Mouse (Mus musculus) forebrain, embryonic 13.5 days (tissue): Measurements from ENCODE around the gene Ccdc151. TPM values are rescaled to one million over a fixed set of nuclear protein-coding genes. Genes with fewer than 3 reads are reported as not detected.

Experiments used
- ATAC-seq: fragments of 200-750 bp; cut with Nextera tagmentation; 2 replicates; pipeline ENCODE4 v1.8.0; 2017
- H3K27ac ChIP-seq: fragments of 300-500 bp; sonication (generic); 2 replicates; pipeline ENCODE4 v1.5.1; 2015; ENCODE audit warnings: inconsistent platforms, mild to moderate bottlenecking, moderate library complexity
- H3K27me3 ChIP-seq: fragments of 300-500 bp; sonication (generic); 2 replicates; pipeline ENCODE4 v1.6.1; 2015; ENCODE audit warnings: mild to moderate bottlenecking, inconsistent platforms
- H3K36me3 ChIP-seq: fragments of 300-500 bp; sonication (generic); 2 replicates; pipeline ENCODE4 v1.6.1; 2015; ENCODE audit warnings: mild to moderate bottlenecking, inconsistent platforms; ENCODE audit not compliant: poor library complexity, severe bottlenecking
- H3K4me1 ChIP-seq: fragments of 300-500 bp; sonication (generic); 2 replicates; pipeline ENCODE4 v1.6.1; 2015; ENCODE audit warnings: inconsistent platforms
- H3K4me2 ChIP-seq: fragments of 300-500 bp; sonication (generic); 2 replicates; pipeline ENCODE4 v1.6.1; 2015; ENCODE audit warnings: inconsistent platforms, mild to moderate bottlenecking, moderate library complexity
- H3K4me3 ChIP-seq: fragments of 300-500 bp; sonication (generic); 2 replicates; pipeline ENCODE4 v1.5.1; 2015; ENCODE audit warnings: mild to moderate bottlenecking, inconsistent platforms
- H3K9ac ChIP-seq: fragments of 300-500 bp; sonication (generic); 2 replicates; pipeline ENCODE4 v1.6.1; 2015; ENCODE audit warnings: mild to moderate bottlenecking, inconsistent platforms
- H3K9me3 ChIP-seq: fragments of 300-500 bp; sonication (generic); replicated peaks from 2 replicates; pipeline ENCODE4 v1.6.1; 2016; ENCODE audit warnings: inconsistent platforms
- WGBS: fragments of 180-500 bp; shearing (Covaris S2); methylation state at CpG from one replicate; pipeline ENCODE4 v1.1.7; 2015; 5-methylcytosine and 5-hydroxymethylcytosine counted together
- polyA plus RNA-seq: library from polyadenylated mRNA; unstranded; fragments of >200 nt; fragmentation: Nextera tagmentation; extraction: Ambion mirVana; gene quantifications from 2 replicates; pipeline ENCODE4 v1.2.1, GENCODE M21; 2015

The Ccdc151 gene
- polyA plus RNA-seq, 1 experiment from 2014 or later: 4.0 TPM

GRCm38 (mm10) chr9:22030386-22030785 lies 28.0 kb upstream of the Ccdc151 start:
- H3K4me3 ChIP-seq: no peak overlapping the region
- WGBS: 94% methylated on average over 9 of the region's 9 CpGs
- H3K4me1 ChIP-seq: peaks cover 25% of the 10 kb centered on the region
- no peak overlapping the region for H3K4me2 ChIP-seq
- H3K36me3 ChIP-seq: peaks cover 96% of the 10 kb centered on the region
- no peaks in the 10 kb centered on the region for H3K9me3 ChIP-seq
- H3K27ac ChIP-seq: no peak overlapping the region
- H3K9ac ChIP-seq: no peak overlapping the region
- no peak for ATAC-seq
- no peaks in the 10 kb centered on the region for H3K27me3 ChIP-seq

GRCm38 (mm10) chr9:22028467-22028866 lies 26.0 kb upstream of the Ccdc151 start:
- Histone ChIP-seq H3K4me3 (no peak overlapping the region), H3K27ac (no peak overlapping the region), H3K4me1 (peaks cover 17% of the 10 kb centered on the region), H3K4me2 (no peak overlapping the region), H3K36me3 (peaks cover 96% of the 10 kb centered on the region), H3K27me3 (no peaks in the 10 kb centered on the region), H3K9ac (no peak overlapping the region), H3K9me3 (no peaks in the 10 kb centered on the region)
- 18% methylated on average over 7 of the region's 7 CpGs for WGBS
- no peak for ATAC-seq

GRCm38 (mm10) chr9:22024592-22024991 lies 22.2 kb upstream of the Ccdc151 start:
- no peak overlapping the region for H3K4me3 ChIP-seq
- H3K4me1 ChIP-seq: peaks cover 17% of the 10 kb centered on the region
- H3K27me3 ChIP-seq: no peaks in the 10 kb centered on the region
- H3K4me2 ChIP-seq: no peak overlapping the region
- H3K36me3 ChIP-seq: peaks cover 80% of the 10 kb centered on the region
- ATAC-seq: no peak
- no peaks in the 10 kb centered on the region for H3K9me3 ChIP-seq
- 63% methylated on average over 8 of the region's 8 CpGs for WGBS
- no peak overlapping the region for H3K27ac ChIP-seq
- H3K9ac ChIP-seq: no peak overlapping the region

DNA sequence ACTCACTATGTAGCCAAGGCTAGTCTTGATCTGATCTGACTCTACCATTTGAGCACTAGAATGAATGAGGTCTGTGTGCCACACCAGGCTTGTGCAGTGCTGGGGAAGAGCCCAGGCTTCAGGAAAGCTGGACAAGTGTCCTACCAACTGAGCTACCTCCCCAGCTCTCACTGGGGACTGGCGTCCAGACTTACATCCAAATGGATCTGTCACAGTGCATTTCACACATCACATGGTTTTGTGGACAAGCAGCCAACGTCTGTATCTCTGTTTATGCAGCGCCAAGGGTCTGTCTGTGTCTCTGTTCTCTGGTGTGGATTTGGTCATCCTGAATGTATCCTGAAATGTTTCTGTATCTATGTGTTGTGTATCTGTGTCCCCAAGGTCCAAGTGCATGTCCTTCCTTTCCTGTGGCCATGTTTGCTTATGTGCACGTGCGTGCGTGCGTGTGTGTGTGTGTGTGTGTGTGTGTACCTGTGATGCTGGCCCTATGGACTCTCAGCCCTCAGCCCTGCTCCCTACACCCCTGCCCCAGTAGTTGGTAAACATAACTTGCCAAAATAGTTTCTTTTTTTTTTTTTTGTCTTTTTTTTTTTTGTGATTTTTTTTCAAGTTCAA lies 14.9 kb upstream of the Ccdc151 start:
- no peak overlapping the region for H3K27ac ChIP-seq
- H3K4me3 ChIP-seq: no peak overlapping the region
- H3K36me3 ChIP-seq: peaks cover 74% of the 10 kb centered on the region
- H3K4me1 ChIP-seq: no peaks in the 10 kb centered on the region
- H3K9ac ChIP-seq: no peak overlapping the region
- no peak for ATAC-seq
- WGBS: 83% methylated on average over 7 of the region's 7 CpGs
- no peak overlapping the region for H3K4me2 ChIP-seq
- H3K27me3 ChIP-seq: no peaks in the 10 kb centered on the region
- H3K9me3 ChIP-seq: no peaks in the 10 kb centered on the region

DNA sequence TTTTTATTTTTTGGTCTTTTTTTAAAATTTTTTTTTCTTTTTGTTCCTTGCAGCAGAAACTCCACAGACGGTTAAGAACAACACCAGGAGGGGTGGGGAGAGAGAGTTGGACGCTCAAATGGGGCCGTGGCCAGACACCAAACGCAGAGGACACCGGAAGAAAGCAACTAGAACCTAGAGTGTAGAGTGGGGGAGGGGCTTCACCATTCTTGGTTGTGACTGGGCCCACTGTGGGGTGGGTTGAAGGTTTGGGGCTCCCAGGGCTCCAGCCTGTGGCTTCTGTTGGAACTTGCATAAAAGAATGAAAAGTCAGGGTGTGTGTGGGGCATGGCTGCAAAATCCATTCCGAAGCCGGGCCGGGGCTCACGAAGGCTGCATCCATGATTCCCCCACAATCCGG lies 13.8 kb upstream of the Ccdc151 start:
- H3K4me1 ChIP-seq: no peaks in the 10 kb centered on the region
- H3K4me2 ChIP-seq: no peak overlapping the region
- 65% methylated on average over 10 of the region's 10 CpGs for WGBS
- H3K9me3 ChIP-seq: no peaks in the 10 kb centered on the region
- no peak overlapping the region for H3K27ac ChIP-seq
- H3K4me3 ChIP-seq: no peak overlapping the region
- ATAC-seq: no peak
- H3K9ac ChIP-seq: no peak overlapping the region
- H3K27me3 ChIP-seq: no peaks in the 10 kb centered on the region
- H3K36me3 ChIP-seq: peaks cover 82% of the 10 kb centered on the region

GRCm38 (mm10) chr9:22012731-22013130 lies 10.3 kb upstream of the Ccdc151 start:
- no peak overlapping the region for H3K27ac ChIP-seq
- no peak overlapping the region for H3K4me3 ChIP-seq
- WGBS: 90% methylated on average over 13 of the region's 13 CpGs
- no peaks in the 10 kb centered on the region for H3K9me3 ChIP-seq
- no peaks in the 10 kb centered on the region for H3K27me3 ChIP-seq
- no peak overlapping the region for H3K4me2 ChIP-seq
- no peak overlapping the region for H3K9ac ChIP-seq
- no peaks in the 10 kb centered on the region for H3K4me1 ChIP-seq
- peak; percentile 23 for ATAC-seq
- peaks cover 94% of the 10 kb centered on the region for H3K36me3 ChIP-seq

GRCm38 (mm10) chr9:22011055-22011454 lies 8.6 kb upstream of the Ccdc151 start:
- H3K27ac ChIP-seq: no peak overlapping the region
- WGBS: 87% methylated on average over 5 of the region's 5 CpGs
- peak; percentile 22; the same call in 1 of the 2 replicates for ATAC-seq
- no peak overlapping the region for H3K9ac ChIP-seq
- H3K4me2 ChIP-seq: no peak overlapping the region
- no peaks in the 10 kb centered on the region for H3K9me3 ChIP-seq
- no peak overlapping the region for H3K4me3 ChIP-seq
- H3K27me3 ChIP-seq: no peaks in the 10 kb centered on the region
- H3K4me1 ChIP-seq: 0 out of 2 replicates have a peak, but pooled peaks cover 2% of the 10 kb centered on the region
- H3K36me3 ChIP-seq: peaks cover 96% of the 10 kb centered on the region

DNA sequence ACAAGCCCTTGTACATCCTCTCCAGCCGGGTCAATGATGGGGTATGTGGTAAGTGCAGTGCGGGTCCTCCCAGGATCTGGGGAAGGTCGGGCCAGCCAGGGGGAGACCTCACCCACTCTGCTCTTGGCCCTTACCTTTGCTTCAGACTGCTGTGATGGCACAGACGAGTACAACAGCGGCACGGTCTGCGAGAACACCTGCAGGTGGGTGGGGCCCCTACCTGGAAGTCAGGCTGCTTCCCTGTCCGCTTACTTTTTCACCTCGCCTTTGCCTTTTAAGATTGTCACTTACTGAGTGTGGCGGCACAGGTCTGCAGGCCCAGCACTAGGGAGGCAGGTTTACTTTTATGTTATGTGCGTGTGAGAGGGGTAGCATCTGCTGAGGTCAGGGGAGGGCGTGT lies 2.1 kb upstream of the Ccdc151 start:
- Histone ChIP-seq H3K9me3 (no peaks in the 10 kb centered on the region), H3K36me3 (peaks cover 57% of the 10 kb centered on the region), H3K9ac (no peak overlapping the region), H3K27me3 (no peaks in the 10 kb centered on the region), H3K4me1 (peaks cover 37% of the 10 kb centered on the region), H3K4me2 (0 out of 2 replicates have a peak overlapping the region, but pooled peaks have one; percentile 1), H3K4me3 (0 out of 2 replicates have a peak overlapping the region, but pooled peaks have one; percentile 67), H3K27ac (no peak overlapping the region)
- ATAC-seq: no peak
- WGBS: 91% methylated on average over 12 of the region's 12 CpGs

DNA sequence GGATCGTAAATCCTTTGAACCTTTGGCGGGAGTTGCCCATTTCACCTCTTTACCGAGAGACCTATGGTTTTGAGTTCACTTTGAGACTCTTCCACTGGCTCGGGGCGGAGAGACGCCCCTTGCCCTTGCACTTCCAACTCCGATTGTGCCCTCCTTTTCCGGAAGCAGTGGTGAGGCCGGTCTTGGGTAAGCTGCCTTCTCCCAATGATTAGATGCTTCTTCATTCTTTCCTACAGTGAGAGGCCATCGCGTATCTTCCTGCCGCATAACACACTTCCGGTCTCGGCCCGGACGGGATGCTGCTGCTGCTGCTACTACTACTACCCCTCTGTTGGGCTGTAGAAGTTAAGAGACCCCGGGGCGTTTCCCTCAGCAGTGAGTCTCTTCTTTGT lies 725 bp upstream of the Ccdc151 start:
- under 1% methylated on average over 18 of the region's 18 CpGs for WGBS

DNA sequence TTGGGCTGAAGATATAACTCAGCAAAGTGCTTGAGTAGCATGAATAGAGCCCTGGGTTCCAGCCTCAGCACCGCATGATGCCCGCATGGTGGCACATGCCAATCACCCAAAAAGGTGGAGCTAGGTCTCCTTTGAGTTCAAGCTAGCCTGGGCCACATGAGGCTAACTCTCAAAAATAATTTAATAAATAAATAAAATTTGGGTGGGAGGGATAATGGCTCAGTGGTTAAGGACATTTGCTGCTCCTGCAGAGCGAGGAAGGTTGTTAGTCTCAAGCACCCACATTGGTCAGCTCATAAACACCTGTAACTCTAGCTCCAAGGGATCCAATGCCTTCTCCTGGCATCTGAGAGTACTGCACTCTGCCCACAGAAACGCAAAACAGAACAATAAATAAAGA lies 801 bp downstream of the Ccdc151 start:
- peak overlapping the region; percentile 62 for H3K4me2 ChIP-seq
- peaks cover 37% of the 10 kb centered on the region for H3K4me1 ChIP-seq
- H3K27me3 ChIP-seq: no peaks in the 10 kb centered on the region
- no peak for ATAC-seq
- no peak overlapping the region for H3K27ac ChIP-seq
- WGBS: 86% methylated on average over 4 of the region's 4 CpGs
- H3K9me3 ChIP-seq: no peaks in the 10 kb centered on the region
- peaks cover 29% of the 10 kb centered on the region for H3K36me3 ChIP-seq
- H3K4me3 ChIP-seq: no peak overlapping the region
- H3K9ac ChIP-seq: no peak overlapping the region

More for the DNA sequence above, 725 bp upstream of the Ccdc151 start:
- Histone ChIP-seq H3K4me1 (peaks cover 37% of the 10 kb centered on the region), H3K36me3 (peaks cover 43% of the 10 kb centered on the region), H3K27me3 (no peaks in the 10 kb centered on the region), H3K9me3 (no peaks in the 10 kb centered on the region), H3K4me3 (peak overlapping the region; percentile 67), H3K9ac (peak overlapping the region; percentile 73), H3K27ac (peak overlapping the region; percentile 49), H3K4me2 (peak overlapping the region; percentile 90)
- ATAC-seq: peak; percentile 3

DNA sequence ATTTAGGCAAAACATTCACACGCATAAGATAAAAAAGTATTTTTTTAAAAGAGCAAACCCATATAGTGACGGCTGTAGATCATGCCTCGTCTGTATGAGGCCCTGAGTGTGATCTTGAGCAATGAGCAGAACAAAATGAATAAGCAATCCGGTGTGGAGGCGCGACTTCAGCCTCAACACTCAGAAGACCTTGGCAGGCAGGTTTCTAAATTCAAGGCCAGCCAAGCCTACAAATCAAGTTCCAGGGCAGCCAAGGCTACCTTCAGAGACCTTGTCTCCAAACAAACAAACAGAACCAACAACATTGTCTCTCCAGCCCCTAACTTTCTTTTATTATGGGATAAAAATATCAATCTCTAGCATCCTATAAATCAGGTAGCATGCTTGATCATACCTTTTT lies 2.1 kb downstream of the Ccdc151 start:
- Histone ChIP-seq H3K27me3 (no peaks in the 10 kb centered on the region), H3K4me1 (peaks cover 29% of the 10 kb centered on the region), H3K9me3 (no peaks in the 10 kb centered on the region), H3K9ac (no peak overlapping the region), H3K4me3 (no peak overlapping the region), H3K36me3 (peaks cover 15% of the 10 kb centered on the region), H3K4me2 (no peak overlapping the region), H3K27ac (no peak overlapping the region)
- no peak for ATAC-seq
- WGBS: 93% methylated on average over 6 of the region's 6 CpGs

DNA sequence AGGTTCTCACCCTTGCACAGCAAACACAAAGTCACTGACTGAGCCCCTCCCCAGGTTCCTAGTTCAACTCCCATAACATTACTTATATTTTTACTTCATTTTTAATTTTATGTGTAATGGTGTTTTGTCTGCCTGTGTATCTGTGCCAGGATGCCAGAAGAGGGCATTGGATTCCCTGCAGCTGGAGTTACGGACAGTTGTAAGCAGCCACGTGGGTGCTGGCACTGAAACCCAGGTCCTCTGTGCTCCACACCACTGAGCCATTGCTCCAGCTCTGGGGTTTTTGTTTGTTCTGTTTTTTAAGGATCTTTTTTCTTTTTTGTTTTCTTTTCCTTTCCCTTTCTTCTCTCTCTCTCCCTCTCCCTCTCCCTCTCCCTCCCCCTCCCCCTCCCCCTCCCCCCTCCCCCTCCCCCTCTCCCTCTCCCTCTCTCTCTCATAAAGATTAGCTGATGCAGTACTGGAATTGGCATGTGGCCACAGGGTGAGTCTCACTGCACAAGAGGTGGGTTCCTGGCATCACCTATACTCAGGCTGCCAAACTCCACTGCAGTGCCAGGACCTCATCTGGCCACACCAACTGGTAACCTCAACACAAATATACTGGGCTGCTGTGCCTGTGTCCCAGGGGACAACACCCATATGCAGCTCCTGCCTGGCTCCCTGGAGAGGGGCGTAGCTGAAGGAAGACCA lies 6.1 kb downstream of the Ccdc151 start:
- no peak overlapping the region for H3K4me2 ChIP-seq
- H3K9ac ChIP-seq: no peak overlapping the region
- no peaks in the 10 kb centered on the region for H3K36me3 ChIP-seq
- no peaks in the 10 kb centered on the region for H3K4me1 ChIP-seq
- no peaks in the 10 kb centered on the region for H3K9me3 ChIP-seq
- no peak overlapping the region for H3K4me3 ChIP-seq
- H3K27me3 ChIP-seq: peaks cover 12% of the 10 kb centered on the region
- no peak overlapping the region for H3K27ac ChIP-seq
- WGBS: 92% methylated on average over 3 of the region's 3 CpGs
- ATAC-seq: no peak
